Mouse (Mus musculus): ENCODE measurements around the gene Ttc39a. TPM values are rescaled to one million over a fixed set of nuclear protein-coding genes. Genes with fewer than 3 reads are reported as not detected.

Gene Ttc39a
- polyA plus RNA-seq, 1 experiment from 2014 or later: 10.8 TPM

GRCm38 (mm10) chr4:109430250-109430649 is 23.8 kb downstream of the Ttc39a start:
- Histone ChIP-seq H3K4me2 (no peak overlapping the region), H3K4me3 (ENCODE audit: low read depth, low read length) (no peak overlapping the region), H3K9me3 (replicated peaks; ENCODE audit: control insufficient read depth, low read length) (no peaks in the 10 kb centered on the region), H3K9ac (ENCODE audit: low read depth, low read length) (no peak overlapping the region), H3K4me1 (ENCODE audit: control insufficient read depth, insufficient read depth, low read length) (peaks cover 13% of the 10 kb centered on the region), H3K27me3 (ENCODE audit: control insufficient read depth, insufficient read depth, low read length) (no peaks in the 10 kb centered on the region), H3K27ac (ENCODE audit: low read depth, low read length) (no peak overlapping the region), H3K36me3 (ENCODE audit: control insufficient read depth, insufficient read depth, low read length) (no peaks in the 10 kb centered on the region)
- no peak for ATAC-seq (replicated peaks; ENCODE audit: insufficient number of reproducible peaks, low FRiP score, low TSS enrichment)
- 90% methylated on average over 7 of the region's 7 CpGs for WGBS (ENCODE audit: insufficient replicate concordance)

- H3K27ac ChIP-seq (ENCODE audit: low read depth, low read length): no peak overlapping the region
- H3K4me1 ChIP-seq (ENCODE audit: control insufficient read depth, insufficient read depth, low read length): peaks cover 13% of the 10 kb centered on the region
- H3K9ac ChIP-seq (ENCODE audit: low read depth, low read length): no peak overlapping the region
- WGBS (ENCODE audit: insufficient replicate concordance): 37% methylated on average over 13 of the region's 13 CpGs
- no peaks in the 10 kb centered on the region for H3K27me3 ChIP-seq (ENCODE audit: control insufficient read depth, insufficient read depth, low read length)
- ATAC-seq (replicated peaks; ENCODE audit: insufficient number of reproducible peaks, low FRiP score, low TSS enrichment): peak; percentile 71
- no peak overlapping the region for H3K4me2 ChIP-seq
- H3K36me3 ChIP-seq (ENCODE audit: control insufficient read depth, insufficient read depth, low read length): no peaks in the 10 kb centered on the region
- H3K9me3 ChIP-seq (replicated peaks; ENCODE audit: control insufficient read depth, low read length): no peaks in the 10 kb centered on the region
- no peak overlapping the region for H3K4me3 ChIP-seq (ENCODE audit: low read depth, low read length)
These were observed 24.4 kb downstream of the Ttc39a start for GRCm38 (mm10) chr4:109430854-109431253.

GRCm38 (mm10) chr4:109432668-109433375 is 26.4 kb downstream of the Ttc39a start:
- Histone ChIP-seq H3K4me2 (no peak overlapping the region), H3K4me1 (ENCODE audit: control insufficient read depth, insufficient read depth, low read length) (peaks cover 13% of the 10 kb centered on the region), H3K9ac (ENCODE audit: low read depth, low read length) (no peak overlapping the region), H3K9me3 (replicated peaks; ENCODE audit: control insufficient read depth, low read length) (no peaks in the 10 kb centered on the region), H3K4me3 (ENCODE audit: low read depth, low read length) (no peak overlapping the region), H3K27me3 (ENCODE audit: control insufficient read depth, insufficient read depth, low read length) (no peaks in the 10 kb centered on the region), H3K36me3 (ENCODE audit: control insufficient read depth, insufficient read depth, low read length) (no peaks in the 10 kb centered on the region), H3K27ac (ENCODE audit: low read depth, low read length) (no peak overlapping the region)
- no peak for ATAC-seq (replicated peaks; ENCODE audit: insufficient number of reproducible peaks, low FRiP score, low TSS enrichment)
- WGBS (ENCODE audit: insufficient replicate concordance): 73% methylated on average over 16 of the region's 16 CpGs

- no peak overlapping the region for H3K9ac ChIP-seq (ENCODE audit: low read depth, low read length)
- H3K4me3 ChIP-seq (ENCODE audit: low read depth, low read length): no peak overlapping the region
- 69% methylated on average over 6 of the region's 6 CpGs for WGBS (ENCODE audit: insufficient replicate concordance)
These were observed 27.2 kb downstream of the Ttc39a start for GRCm38 (mm10) chr4:109433641-109434040.

GRCm38 (mm10) chr4:109434256-109434655 is 27.8 kb downstream of the Ttc39a start:
- no peak overlapping the region for H3K27ac ChIP-seq (ENCODE audit: low read depth, low read length)
- no peak overlapping the region for H3K9ac ChIP-seq (ENCODE audit: low read depth, low read length)
- H3K36me3 ChIP-seq (ENCODE audit: control insufficient read depth, insufficient read depth, low read length): no peaks in the 10 kb centered on the region
- H3K27me3 ChIP-seq (ENCODE audit: control insufficient read depth, insufficient read depth, low read length): no peaks in the 10 kb centered on the region
- no peak overlapping the region for H3K4me3 ChIP-seq (ENCODE audit: low read depth, low read length)
- WGBS (ENCODE audit: insufficient replicate concordance): 94% methylated on average over 1 of the region's 1 CpGs
- ATAC-seq (replicated peaks; ENCODE audit: insufficient number of reproducible peaks, low FRiP score, low TSS enrichment): no peak
- H3K4me1 ChIP-seq (ENCODE audit: control insufficient read depth, insufficient read depth, low read length): peaks cover 13% of the 10 kb centered on the region
- H3K9me3 ChIP-seq (replicated peaks; ENCODE audit: control insufficient read depth, low read length): no peaks in the 10 kb centered on the region
- no peak overlapping the region for H3K4me2 ChIP-seq

More at GRCm38 (mm10) chr4:109433641-109434040, 27.2 kb downstream of the Ttc39a start:
- no peak overlapping the region for H3K27ac ChIP-seq (ENCODE audit: low read depth, low read length)
- H3K9me3 ChIP-seq (replicated peaks; ENCODE audit: control insufficient read depth, low read length): no peaks in the 10 kb centered on the region
- no peak overlapping the region for H3K4me2 ChIP-seq
- H3K36me3 ChIP-seq (ENCODE audit: control insufficient read depth, insufficient read depth, low read length): no peaks in the 10 kb centered on the region
- no peaks in the 10 kb centered on the region for H3K27me3 ChIP-seq (ENCODE audit: control insufficient read depth, insufficient read depth, low read length)
- no peak for ATAC-seq (replicated peaks; ENCODE audit: insufficient number of reproducible peaks, low FRiP score, low TSS enrichment)
- peaks cover 13% of the 10 kb centered on the region for H3K4me1 ChIP-seq (ENCODE audit: control insufficient read depth, insufficient read depth, low read length)

- 58% methylated on average over 9 of the region's 9 CpGs for WGBS (ENCODE audit: insufficient replicate concordance)
- ATAC-seq (replicated peaks; ENCODE audit: insufficient number of reproducible peaks, low FRiP score, low TSS enrichment): no peak; the same call in 1 of the 2 replicates
- Histone ChIP-seq H3K36me3 (ENCODE audit: control insufficient read depth, insufficient read depth, low read length) (no peaks in the 10 kb centered on the region), H3K9me3 (replicated peaks; ENCODE audit: control insufficient read depth, low read length) (no peaks in the 10 kb centered on the region), H3K4me2 (no peak overlapping the region), H3K4me1 (ENCODE audit: control insufficient read depth, insufficient read depth, low read length) (peaks cover 18% of the 10 kb centered on the region), H3K9ac (ENCODE audit: low read depth, low read length) (no peak overlapping the region), H3K4me3 (ENCODE audit: low read depth, low read length) (no peak overlapping the region), H3K27me3 (ENCODE audit: control insufficient read depth, insufficient read depth, low read length) (no peaks in the 10 kb centered on the region), H3K27ac (ENCODE audit: low read depth, low read length) (no peak overlapping the region)
These were observed 31.8 kb downstream of the Ttc39a start for GRCm38 (mm10) chr4:109437913-109438878.

GRCm38 (mm10) chr4:109439101-109439500 is 32.7 kb downstream of the Ttc39a start:
- Histone ChIP-seq H3K4me2 (no peak overlapping the region), H3K4me1 (ENCODE audit: control insufficient read depth, insufficient read depth, low read length) (peaks cover 18% of the 10 kb centered on the region), H3K27me3 (ENCODE audit: control insufficient read depth, insufficient read depth, low read length) (no peaks in the 10 kb centered on the region), H3K36me3 (ENCODE audit: control insufficient read depth, insufficient read depth, low read length) (no peaks in the 10 kb centered on the region), H3K9me3 (replicated peaks; ENCODE audit: control insufficient read depth, low read length) (no peaks in the 10 kb centered on the region), H3K9ac (ENCODE audit: low read depth, low read length) (no peak overlapping the region), H3K27ac (ENCODE audit: low read depth, low read length) (peak overlapping the region; percentile 75; the same call in 1 of the 2 replicates), H3K4me3 (ENCODE audit: low read depth, low read length) (no peak overlapping the region)
- ATAC-seq (replicated peaks; ENCODE audit: insufficient number of reproducible peaks, low FRiP score, low TSS enrichment): no peak
- 74% methylated on average over 8 of the region's 8 CpGs for WGBS (ENCODE audit: insufficient replicate concordance)

- H3K9ac ChIP-seq (ENCODE audit: low read depth, low read length): 0 out of 2 replicates have a peak overlapping the region, but pooled peaks have one; percentile 22
- no peak overlapping the region for H3K4me2 ChIP-seq
- ATAC-seq (replicated peaks; ENCODE audit: insufficient number of reproducible peaks, low FRiP score, low TSS enrichment): peak; percentile 35; the same call in 1 of the 2 replicates
- H3K9me3 ChIP-seq (replicated peaks; ENCODE audit: control insufficient read depth, low read length): no peaks in the 10 kb centered on the region
- H3K36me3 ChIP-seq (ENCODE audit: control insufficient read depth, insufficient read depth, low read length): no peaks in the 10 kb centered on the region
- no peaks in the 10 kb centered on the region for H3K27me3 ChIP-seq (ENCODE audit: control insufficient read depth, insufficient read depth, low read length)
- H3K4me3 ChIP-seq (ENCODE audit: low read depth, low read length): no peak overlapping the region
- H3K4me1 ChIP-seq (ENCODE audit: control insufficient read depth, insufficient read depth, low read length): peaks cover 18% of the 10 kb centered on the region
- WGBS (ENCODE audit: insufficient replicate concordance): 36% methylated on average over 3 of the region's 3 CpGs
- peak overlapping the region; percentile 75 for H3K27ac ChIP-seq (ENCODE audit: low read depth, low read length)
These were observed 33.4 kb downstream of the Ttc39a start for GRCm38 (mm10) chr4:109439825-109440248.
